Mouse (Mus musculus) telencephalon, adult 2 months (tissue): ENCODE measurements at regions not wholly inside any gene's neighbourhood (a gene's known extent, or its start where the extent isn't known, plus 50 kb on each side); places are given as distances from the start of the nearest gene placed in this dataset.

ENCODE experiments used
- DNase-seq: peaks from one replicate; pipeline ENCODE4 v3.0.0-alpha.2; 2011; ENCODE audit warnings: low read depth, low spot score

- DNase-seq = no peak
Observed at GRCm38 (mm10) chr1:80030635-80031034, 169.7 kb upstream of the Serpine2 start.

DNA sequence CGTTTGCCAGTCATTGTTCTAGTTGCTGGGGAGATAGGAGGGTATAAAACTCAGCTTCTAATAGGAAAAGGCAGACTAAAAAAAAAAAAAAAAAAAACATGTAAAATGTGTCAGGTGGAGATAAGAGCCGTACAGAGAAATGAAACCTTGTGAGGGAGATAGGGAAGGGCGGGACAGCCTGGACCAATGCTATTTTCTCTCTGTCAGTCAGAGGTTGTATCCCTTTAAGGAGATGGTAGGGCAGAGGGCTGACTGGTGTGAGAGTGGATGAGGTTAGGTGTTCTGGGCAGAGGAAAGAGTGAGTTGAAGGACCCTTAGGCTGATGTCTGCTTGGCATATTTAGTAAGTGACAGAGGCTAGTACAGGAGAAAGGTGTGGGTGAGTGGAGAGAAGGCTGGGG, 169.2 kb upstream of the Serpine2 start:
- DNase-seq = no peak

GRCm38 (mm10) chr1:80025863-80026616, 165.1 kb upstream of the Serpine2 start:
- no peak for DNase-seq

- no peak for DNase-seq
Observed at GRCm38 (mm10) chr1:80023518-80024095, 162.6 kb upstream of the Serpine2 start.

- DNase-seq = no peak
Observed at GRCm38 (mm10) chr1:80021866-80022265, 160.9 kb upstream of the Serpine2 start.

- no peak for DNase-seq
Observed at GRCm38 (mm10) chr1:80018391-80019065, 157.5 kb upstream of the Serpine2 start.

DNA sequence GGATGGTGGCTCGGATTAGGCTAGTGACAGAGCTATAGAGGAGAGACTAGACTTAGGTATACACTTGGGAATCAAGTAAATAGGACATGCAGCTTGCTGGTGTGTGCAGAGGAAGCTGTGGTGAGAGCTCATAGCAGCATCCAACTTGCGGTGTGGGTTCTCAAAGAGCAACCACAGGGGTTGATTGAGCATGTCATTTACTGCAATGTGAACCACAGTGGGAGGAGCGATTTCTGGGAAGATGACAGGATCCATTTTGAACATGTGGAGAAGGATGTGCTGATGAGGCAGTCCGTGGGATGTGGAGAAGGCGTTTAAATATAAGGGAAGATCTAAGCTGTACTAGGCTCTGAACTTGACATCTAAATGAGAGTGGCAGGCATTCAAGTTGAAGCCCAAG, 154.5 kb upstream of the Serpine2 start:
- DNase-seq = no peak

- DNase-seq = no peak
Observed at GRCm38 (mm10) chr1:80014586-80014985, 153.6 kb upstream of the Serpine2 start.

- DNase-seq = no peak
Observed at GRCm38 (mm10) chr1:80010724-80011123, 149.7 kb upstream of the Serpine2 start.

GRCm38 (mm10) chr1:79999081-79999480, 138.1 kb upstream of the Serpine2 start:
- no peak for DNase-seq

DNA sequence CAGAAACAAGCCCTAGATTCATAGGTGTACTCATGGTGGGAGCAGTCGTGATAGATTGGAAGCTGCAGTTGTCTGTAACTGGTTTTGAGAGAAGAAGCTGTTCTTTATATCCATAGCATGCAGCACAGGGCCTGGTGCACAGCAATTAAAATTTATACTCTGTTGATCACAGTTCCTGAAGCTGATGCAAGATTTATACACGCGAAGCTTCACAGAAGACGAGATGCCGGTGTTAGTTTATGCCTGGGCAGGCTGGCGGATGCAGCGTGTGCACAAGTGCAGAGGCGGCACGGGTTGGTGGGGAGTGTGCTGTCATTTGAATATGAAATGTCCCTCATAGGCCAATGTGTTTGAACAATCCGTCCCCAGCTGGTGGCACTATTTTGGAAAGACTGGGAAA, 136.9 kb upstream of the Serpine2 start:
- DNase-seq = no peak

DNA sequence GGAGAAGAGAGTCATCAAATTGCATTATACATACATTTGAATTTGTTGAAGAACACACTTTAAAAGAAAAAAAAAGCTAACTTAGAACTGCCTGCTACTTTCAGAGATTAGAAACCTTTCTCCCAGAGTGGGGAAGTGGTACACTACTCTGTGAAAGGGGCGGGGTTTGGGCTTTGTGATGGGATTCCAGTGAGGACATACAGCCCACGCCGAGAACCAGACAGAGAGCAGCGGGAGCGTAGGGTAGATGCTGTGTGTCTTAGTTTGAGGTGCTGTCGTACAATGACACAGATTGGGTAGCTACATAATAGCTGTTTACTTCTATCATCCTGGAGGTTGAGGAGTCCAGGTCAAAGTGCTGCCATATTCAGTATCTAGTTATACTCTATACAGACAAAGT, 136.5 kb upstream of the Serpine2 start:
- no peak for DNase-seq

DNA sequence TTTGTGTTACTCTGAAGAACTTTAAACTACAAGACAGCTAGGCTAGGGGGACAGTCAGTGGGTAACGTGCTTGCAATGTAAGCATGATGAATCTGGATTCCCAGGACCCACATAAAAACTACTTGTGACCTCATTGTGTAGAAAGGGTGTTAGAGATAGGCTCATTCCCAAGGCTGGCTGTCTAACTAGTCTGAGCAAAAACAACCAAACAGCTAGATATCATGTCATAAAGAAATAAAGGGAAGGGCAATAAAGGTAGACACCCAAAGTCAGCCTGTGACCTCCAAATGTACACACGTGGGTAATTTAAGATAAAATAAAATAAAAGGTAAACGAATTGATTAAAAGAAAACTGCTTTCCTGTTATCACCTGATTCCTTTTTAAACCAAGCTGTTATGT, 123.7 kb upstream of the Serpine2 start:
- no peak for DNase-seq

DNA sequence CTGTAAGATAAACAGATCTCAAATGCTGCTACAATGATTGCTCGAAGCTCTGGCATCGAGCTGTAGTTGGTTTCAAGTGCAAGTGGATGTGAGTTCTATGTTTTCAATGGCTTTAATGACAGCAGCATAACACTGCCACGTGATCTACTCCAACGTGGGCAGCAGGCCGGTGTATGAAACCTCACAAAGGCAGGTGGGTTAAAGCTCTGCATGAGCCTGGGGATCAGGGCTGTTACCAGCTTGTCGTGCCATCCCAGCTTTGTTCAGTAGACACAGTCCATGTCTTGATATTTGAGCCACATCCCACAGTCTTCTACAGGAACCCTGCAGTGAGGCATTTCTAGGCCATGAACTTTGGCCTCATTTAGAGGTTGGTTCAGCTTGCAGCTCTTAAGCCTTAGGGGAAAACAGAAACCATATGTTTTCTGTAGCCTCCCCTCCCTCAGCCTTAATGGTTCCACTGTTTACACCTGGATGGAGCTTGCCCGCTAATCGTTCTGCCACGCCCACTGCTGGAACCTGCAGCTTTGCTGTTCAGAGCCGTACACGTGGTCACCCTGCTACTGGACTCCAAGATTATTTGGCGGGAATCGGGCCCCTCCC, 121.8 kb upstream of the Serpine2 start:
- DNase-seq = no peak

DNA sequence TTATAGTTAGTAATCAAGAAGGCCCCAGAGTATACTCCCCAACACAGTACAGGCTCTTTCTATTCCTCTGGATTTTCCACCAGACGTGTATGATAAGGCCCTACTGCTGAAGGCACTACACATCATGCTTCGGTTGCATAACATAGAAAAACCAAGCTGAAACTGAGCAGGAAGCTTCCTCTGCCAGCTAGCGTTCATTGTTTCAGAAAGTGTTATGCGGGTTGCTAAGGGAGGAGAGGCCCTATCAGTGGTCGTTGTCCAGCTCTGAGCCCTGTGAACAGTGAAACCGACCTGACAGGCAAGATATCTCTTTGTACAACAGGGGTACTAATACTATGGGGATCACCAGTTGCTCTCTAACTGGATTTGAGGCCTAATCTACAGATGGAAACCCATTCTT, 118.9 kb upstream of the Serpine2 start:
- DNase-seq = no peak

GRCm38 (mm10) chr1:79978156-79978555, 117.2 kb upstream of the Serpine2 start:
- DNase-seq = no peak

GRCm38 (mm10) chr1:79956121-79956520, 95.1 kb upstream of the Serpine2 start:
- no peak for DNase-seq

DNA sequence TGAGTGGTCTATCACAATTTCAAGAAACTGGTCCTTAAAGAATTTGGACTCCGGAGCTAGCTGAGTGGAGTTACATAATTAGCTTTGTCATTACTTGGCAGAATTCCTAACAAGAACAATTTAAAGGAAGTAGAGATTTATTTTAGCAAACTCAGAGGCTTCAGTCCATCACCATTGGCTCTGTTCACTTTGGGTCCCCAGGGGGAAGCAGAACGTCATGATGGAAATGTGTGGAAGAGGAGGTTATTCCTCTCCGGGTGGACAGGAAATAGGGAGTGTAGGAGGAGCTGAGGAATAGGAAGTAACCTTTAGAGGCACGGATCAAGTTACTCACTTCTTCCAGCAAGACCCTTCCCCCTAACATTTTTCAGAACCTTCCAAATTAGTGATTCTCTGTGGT, 83.3 kb upstream of the Serpine2 start:
- DNase-seq = no peak

- DNase-seq = no peak
Observed at GRCm38 (mm10) chr1:79932435-79932834, 71.5 kb upstream of the Serpine2 start.

- no peak for DNase-seq
Observed at GRCm38 (mm10) chr1:79927740-79928139, 66.8 kb upstream of the Serpine2 start.

DNA sequence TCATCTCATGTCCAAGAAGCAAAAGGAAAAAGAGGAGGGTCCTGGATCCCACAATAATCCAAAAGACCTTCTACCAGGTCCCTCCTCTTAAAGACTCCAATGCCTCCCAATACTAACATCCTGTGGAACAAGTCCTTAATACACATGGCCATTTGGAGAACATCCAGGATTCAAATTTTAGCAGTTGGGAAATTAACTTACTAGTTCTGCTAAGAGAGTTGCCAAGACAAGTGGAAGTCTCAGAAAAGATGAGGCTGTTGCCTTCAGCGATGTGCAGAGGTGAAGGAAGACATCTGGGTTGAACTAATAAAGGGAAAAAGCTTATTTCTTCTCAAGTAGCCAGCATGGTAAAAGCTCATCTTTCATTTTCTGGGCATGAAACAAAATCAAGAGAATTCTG, 64.8 kb upstream of the Serpine2 start:
- no peak for DNase-seq

DNA sequence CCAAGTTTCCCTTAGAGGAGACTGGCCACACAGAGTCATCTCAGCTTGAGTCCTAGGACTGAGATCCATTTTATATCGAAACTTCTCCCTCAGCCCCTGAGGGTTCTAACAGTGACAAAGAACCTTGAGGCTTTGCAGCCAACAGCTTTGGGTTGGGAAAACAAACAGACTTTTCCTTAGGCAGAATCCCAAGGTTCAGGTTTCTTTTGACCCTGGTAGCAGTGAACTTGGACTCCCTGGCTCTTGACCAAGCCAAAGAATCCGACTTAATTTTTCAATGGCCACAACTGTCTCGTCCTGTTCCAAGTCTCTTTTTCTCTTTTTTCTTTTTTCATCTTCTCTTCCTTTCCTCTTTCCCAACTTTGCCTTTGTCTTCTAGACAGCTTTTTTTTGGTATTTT, 60.9 kb upstream of the Serpine2 start:
- no peak for DNase-seq

GRCm38 (mm10) chr1:79921333-79921732, 60.4 kb upstream of the Serpine2 start:
- no peak for DNase-seq
